Mouse (Mus musculus): Measurements from ENCODE around the gene Abcd2. TPM values are rescaled to one million over a fixed set of nuclear protein-coding genes. Genes with fewer than 3 reads are reported as not detected.
A peak's percentile ranks its signal among the peaks of the same experiment; 100 is the strongest.

The Abcd2 gene
- total RNA-seq, 1 experiment from 2014 or later, result 41.1 TPM

GRCm38 (mm10) chr15:91167850-91168562 is 23.6 kb downstream of the Abcd2 start:
- peak; percentile 79 for ATAC-seq (ENCODE audit: extremely low read depth, insufficient number of reproducible peaks, low FRiP score, poor library complexity, severe bottlenecking)

- peak; percentile 56; the same call in 1 of the 2 replicates for ATAC-seq (ENCODE audit: extremely low read depth, insufficient number of reproducible peaks, low FRiP score, poor library complexity, severe bottlenecking)
These were observed 26.6 kb downstream of the Abcd2 start for GRCm38 (mm10) chr15:91165021-91165420.

DNA sequence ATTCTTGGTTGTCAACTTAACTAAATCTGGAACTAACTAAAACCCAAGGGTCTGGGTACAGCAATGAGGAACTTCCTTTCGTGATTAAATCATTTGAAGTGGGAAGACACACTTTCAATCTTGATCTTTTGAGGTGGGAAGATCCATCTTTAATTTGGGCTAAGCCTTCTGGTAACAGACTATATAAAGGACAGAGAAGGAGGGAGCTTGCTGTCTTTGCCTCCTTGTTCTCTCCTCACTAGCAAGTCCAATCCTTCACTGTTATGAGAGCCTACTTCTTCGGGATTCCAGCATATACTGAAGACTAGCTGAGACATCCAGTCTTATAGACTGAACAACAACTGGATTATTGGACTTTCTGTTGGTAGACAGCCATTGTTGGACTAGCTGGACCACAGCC is 28.1 kb downstream of the Abcd2 start:
- no peak for ATAC-seq (ENCODE audit: extremely low read depth, insufficient number of reproducible peaks, low FRiP score, poor library complexity, severe bottlenecking)

- ATAC-seq (ENCODE audit: extremely low read depth, insufficient number of reproducible peaks, low FRiP score, poor library complexity, severe bottlenecking), result no peak
These were observed 30.4 kb downstream of the Abcd2 start for GRCm38 (mm10) chr15:91161153-91161552.

DNA sequence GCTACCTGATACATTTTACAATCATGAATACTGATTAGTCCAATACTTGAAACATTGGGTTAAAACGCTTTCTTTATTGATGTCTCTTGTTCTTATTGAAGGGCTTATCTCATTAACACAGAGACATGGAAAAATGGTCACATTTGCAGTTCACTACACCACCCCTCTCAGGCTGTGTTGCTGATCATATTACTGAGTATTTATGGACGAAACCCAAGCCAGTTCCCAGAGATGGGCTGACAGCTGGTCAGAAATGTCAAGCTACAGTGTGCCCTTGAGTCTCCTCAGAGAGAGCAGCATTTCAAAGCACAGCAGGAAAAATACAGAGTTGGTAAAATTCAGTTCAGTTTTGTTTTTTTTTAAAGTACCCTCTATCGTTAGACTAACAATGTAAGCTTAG is 38.3 kb downstream of the Abcd2 start:
- no peak for ATAC-seq (ENCODE audit: extremely low read depth, insufficient number of reproducible peaks, low FRiP score, poor library complexity, severe bottlenecking)

DNA sequence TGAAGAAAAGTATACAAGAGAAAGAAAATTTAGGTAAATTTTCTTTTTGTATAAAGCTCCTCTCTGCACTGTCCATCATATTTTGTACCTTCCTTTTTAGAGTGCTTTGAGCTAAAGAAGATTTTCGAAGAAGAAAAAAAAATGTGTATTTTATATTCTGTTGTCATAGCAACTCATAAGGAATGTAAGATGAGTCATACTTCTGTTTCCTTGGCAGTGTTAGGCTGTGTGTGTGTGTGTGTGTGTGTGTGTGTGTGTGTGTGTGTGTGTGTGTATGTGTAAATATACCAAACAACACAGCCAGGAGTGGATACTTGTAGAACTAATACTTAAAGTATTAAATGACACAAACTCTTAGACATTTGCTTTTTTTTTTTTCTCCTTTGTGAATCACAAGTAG is 39.0 kb downstream of the Abcd2 start:
- ATAC-seq (ENCODE audit: extremely low read depth, insufficient number of reproducible peaks, low FRiP score, poor library complexity, severe bottlenecking), result no peak

GRCm38 (mm10) chr15:91124584-91124983 is 67.0 kb downstream of the Abcd2 start:
- ATAC-seq (ENCODE audit: extremely low read depth, insufficient number of reproducible peaks, low FRiP score, poor library complexity, severe bottlenecking), result no peak

DNA sequence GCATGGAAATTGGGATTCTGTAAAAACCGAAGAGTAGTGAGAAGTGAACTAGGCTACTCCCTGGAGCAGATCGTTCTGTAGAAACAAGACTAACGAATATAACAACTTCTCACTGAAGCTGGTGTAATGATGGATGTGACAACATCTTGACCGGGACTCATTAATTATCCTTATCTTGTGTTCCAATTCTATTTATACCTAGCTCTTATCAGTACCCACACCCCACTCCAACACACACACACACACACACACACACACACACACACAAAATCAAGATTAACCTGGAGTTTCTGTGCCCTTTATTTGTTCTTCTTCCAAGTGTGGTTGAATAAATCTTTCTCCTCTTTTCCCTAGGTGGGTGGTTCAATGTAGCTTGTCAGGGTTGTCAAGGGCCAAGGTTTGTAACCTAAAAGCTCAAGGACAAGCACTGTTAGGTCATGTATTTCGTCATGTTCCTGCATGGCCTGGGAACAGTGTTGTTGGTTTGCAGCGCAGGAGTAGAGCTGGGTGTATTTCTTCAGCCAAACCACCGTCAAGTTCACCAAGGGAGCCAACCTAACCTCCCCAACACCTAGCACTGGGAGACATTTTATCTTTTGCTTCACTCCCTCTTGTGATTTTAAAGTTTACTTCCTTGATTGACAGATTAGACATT is 78.9 kb downstream of the Abcd2 start:
- ATAC-seq (ENCODE audit: extremely low read depth, insufficient number of reproducible peaks, low FRiP score, poor library complexity, severe bottlenecking), result no peak

- ATAC-seq (ENCODE audit: extremely low read depth, insufficient number of reproducible peaks, low FRiP score, poor library complexity, severe bottlenecking), result no peak
These were observed 83.4 kb downstream of the Abcd2 start for GRCm38 (mm10) chr15:91108102-91108659.

GRCm38 (mm10) chr15:91104934-91105333 is 86.7 kb downstream of the Abcd2 start:
- no peak for ATAC-seq (ENCODE audit: extremely low read depth, insufficient number of reproducible peaks, low FRiP score, poor library complexity, severe bottlenecking)

DNA sequence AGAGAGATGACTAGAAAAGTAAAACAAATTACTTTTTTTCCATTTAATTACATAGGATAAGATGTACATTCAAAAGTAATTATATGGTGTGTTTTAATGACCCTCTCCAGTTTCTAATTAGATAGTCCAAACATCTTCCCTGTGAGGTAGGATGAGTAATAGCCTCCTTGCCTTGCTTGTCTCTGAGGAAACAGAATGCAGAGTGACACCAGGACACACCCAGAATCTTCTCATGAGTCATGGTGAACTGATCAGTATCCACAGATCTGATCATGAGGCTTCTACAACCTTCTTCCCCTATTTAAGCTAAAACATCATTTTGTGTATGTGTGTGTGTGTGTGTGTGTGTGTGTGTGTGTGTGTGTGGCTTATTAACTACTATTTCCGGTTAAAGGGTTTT is 87.3 kb downstream of the Abcd2 start:
- no peak for ATAC-seq (ENCODE audit: extremely low read depth, insufficient number of reproducible peaks, low FRiP score, poor library complexity, severe bottlenecking)

DNA sequence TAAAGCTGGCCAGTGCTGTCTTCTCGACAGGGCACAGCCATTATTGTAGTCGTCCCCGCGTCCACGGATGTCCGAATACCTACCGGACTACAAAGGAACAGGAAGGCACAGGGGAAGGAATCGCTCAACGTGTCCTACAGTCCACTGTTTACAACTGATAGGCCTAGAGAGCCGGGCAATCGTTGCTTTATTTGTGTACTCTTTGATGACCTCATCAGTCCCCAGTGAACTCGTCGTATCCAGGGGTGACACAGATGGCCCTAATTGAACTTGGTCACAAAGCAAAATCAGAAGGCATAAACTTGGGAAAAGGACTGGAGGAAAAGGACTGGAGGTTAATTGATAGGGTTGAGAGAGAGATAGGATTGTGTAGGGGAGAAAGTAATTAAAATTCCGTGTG is 87.8 kb downstream of the Abcd2 start:
- ATAC-seq (ENCODE audit: extremely low read depth, insufficient number of reproducible peaks, low FRiP score, poor library complexity, severe bottlenecking), result no peak

DNA sequence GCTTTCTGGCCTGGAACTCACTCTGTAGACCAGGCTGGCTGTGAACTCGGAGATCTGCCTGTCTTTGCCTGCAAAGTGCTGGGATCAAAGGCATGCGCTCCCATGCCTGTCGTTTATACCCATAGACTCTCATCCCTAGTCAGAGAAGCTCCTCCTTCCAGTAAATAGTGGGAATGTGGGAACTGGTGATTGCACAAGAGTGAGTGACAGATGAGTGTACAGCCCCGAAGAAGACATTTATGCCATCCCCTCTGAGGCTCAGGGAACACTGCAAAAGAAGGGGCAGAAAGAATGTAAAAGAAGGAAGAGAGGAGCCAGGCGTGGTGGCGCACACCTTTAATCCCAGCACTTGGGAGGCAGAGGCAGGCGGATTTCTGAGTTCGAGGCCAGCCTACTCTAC is 88.3 kb downstream of the Abcd2 start:
- ATAC-seq (ENCODE audit: extremely low read depth, insufficient number of reproducible peaks, low FRiP score, poor library complexity, severe bottlenecking), result no peak

DNA sequence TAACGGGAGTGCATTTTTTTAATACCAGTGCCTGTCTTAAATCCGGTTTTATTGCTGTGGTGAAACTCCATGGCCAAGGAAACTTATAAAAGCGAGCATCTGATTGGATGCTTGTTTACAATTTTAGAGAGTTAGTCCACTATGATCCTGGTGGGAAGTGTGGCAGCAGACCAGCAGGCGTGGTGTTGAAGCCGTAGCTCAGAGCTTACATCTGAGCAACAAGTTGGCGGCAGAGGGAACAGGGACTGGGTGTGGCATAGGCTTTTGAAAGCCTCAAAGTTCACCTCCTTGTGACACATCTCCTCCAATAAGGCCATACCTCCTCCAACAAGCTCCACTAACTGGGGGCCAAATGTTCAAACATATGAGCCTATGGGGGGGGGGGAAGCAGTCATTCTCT is 95.0 kb downstream of the Abcd2 start:
- ATAC-seq (ENCODE audit: extremely low read depth, insufficient number of reproducible peaks, low FRiP score, poor library complexity, severe bottlenecking), result no peak

Other genes with a start within 250 kb of the Abcd2 start
- not detected in 2 replicates for gene Kif21a, start 141.9 kb downstream of the Abcd2 start, total RNA-seq (2017)
- not detected in 2 replicates for gene CN725425, start 7.7 kb upstream of the Abcd2 start, total RNA-seq (2017)

Measured in neutrophil, adult 5-6 weeks (primary cell).